Mouse (Mus musculus): ENCODE results near the gene Mapkbp1.

The Mapkbp1 gene

GRCm38 (mm10) chr2:120055923-120056322, 83.4 kb downstream of the Mapkbp1 start:
- no peak for DNase-seq

DNA sequence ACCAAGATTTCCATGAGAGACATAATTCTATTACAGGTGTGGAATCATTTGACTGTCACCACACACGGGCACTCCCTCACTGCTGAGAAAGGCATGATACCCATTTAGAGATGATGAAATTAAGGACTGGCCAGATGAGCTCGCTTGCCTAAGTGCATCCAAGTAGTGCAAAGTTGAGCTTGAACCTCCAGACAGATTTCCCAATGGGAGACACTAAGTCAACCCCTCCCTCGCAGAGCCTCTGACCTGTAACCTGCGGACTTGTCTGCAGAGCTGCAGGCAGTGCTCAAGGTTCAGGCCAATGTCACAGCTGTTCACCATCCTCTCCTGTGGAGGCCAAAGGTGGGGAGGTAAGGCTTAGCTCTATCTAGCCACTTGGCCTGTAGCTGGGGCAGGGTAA, 86.3 kb downstream of the Mapkbp1 start:
- DNase-seq = no peak

- DNase-seq = no peak
These were observed 87.0 kb downstream of the Mapkbp1 start for GRCm38 (mm10) chr2:120059466-120059865.

- no peak for DNase-seq
These were observed 87.7 kb downstream of the Mapkbp1 start for GRCm38 (mm10) chr2:120060190-120060589.

- DNase-seq = no peak
These were observed 88.2 kb downstream of the Mapkbp1 start for GRCm38 (mm10) chr2:120060651-120061050.

- DNase-seq = no peak
These were observed 89.7 kb downstream of the Mapkbp1 start for GRCm38 (mm10) chr2:120062248-120062647.

DNA sequence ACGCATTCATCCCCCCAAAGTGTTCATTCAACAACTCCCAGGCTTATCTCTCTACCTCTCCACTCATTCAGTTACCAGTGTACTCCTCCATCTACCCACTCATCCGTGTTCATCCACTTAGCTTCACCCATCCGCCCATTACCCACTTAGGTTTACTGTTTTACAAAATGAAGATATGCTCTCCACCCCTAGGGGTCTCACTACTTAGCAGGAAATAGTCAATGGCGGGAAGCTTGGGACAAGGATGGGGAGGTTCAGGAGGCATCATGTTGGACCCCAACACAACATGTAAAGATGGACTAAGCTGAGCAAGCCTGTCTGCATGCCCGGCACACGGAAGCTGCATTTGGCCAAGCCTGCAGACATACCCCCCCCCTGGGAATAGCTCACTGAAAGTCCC, 92.1 kb downstream of the Mapkbp1 start:
- no peak for DNase-seq

- DNase-seq = peak; percentile 36
These were observed 92.7 kb downstream of the Mapkbp1 start for GRCm38 (mm10) chr2:120065243-120065642.

GRCm38 (mm10) chr2:120066224-120066623, 93.7 kb downstream of the Mapkbp1 start:
- peak; percentile 24 for DNase-seq

GRCm38 (mm10) chr2:120068555-120069465, 96.3 kb downstream of the Mapkbp1 start:
- no peak for DNase-seq

- peak; percentile 86 for DNase-seq
These were observed 97.0 kb downstream of the Mapkbp1 start for GRCm38 (mm10) chr2:120069466-120069990.

DNA sequence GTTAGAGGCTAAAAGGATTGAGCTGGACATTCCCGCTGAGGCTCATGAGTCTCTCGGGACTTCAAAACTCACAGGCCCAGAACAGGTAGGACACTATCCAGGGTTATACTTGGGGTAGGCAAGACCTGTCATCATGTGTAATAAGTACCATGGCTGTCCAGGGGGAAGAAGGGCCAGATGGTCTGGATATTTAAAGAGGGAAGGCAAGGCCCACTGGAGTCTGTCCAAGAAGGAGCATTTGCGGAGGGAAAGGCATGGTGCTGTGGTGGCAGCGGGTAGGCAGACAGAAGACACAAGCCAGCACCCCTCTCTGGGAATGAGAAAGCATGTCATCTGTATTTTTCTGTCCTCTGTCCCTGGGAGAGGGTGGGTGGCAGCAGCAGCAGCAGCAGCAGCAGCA, 101.6 kb downstream of the Mapkbp1 start:
- DNase-seq = no peak

DNA sequence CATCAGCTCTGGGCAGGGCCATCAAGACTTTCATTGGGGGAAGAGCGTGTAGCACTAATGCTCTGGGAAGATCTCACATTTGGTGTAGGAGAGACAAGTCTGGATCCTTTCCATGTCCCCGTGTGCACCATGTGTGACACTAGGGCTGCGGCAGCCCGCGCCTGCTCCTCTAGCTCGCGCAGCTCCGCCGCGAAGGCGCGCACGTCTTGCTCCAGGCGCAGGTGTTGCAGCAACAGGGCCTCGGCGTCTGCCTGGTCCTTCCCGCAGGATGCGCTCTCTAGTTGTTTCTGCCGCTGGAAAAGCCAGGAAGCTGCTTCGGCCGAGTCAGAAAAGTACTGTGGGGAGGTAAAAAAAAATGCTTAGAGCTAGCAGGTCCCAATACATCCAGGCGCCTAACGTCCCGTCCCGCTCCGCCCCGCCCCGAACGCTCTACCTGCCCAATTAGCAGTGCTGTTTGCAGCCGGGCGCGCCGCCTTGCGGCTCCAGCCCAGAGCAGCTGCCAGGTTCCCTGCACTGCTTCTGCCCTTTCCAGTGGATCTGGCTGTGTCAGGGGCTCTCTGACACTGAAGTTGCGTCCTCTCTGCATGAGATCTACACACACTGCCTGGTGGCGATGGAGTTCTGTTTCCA, 103.7 kb downstream of the Mapkbp1 start:
- DNase-seq = no peak

Data from layer of hippocampus, adult 9-11 months (tissue).